Mouse (Mus musculus) liver, embryonic 16.5 days (tissue): Measurements from ENCODE around the gene Soga1. TPM values are rescaled to one million over a fixed set of nuclear protein-coding genes. Genes with fewer than 3 reads are reported as not detected.

Experiments
- ATAC-seq: fragments of 200-750 bp; cut with Nextera tagmentation; 2 replicates; pipeline ENCODE4 v1.8.0; 2017; ENCODE audit warnings: low read depth, mild to moderate bottlenecking, moderate number of reproducible peaks, moderate library complexity
- H3K27ac ChIP-seq: fragments of 300-500 bp; sonication (generic); 2 replicates; pipeline ENCODE4 v1.5.1; 2014; ENCODE audit warnings: mild to moderate bottlenecking, low read length
- H3K27me3 ChIP-seq: fragments of 300-500 bp; sonication (generic); 2 replicates; pipeline ENCODE4 v1.6.1; 2014; ENCODE audit warnings: low read depth, low read length, mixed read lengths; ENCODE audit not compliant: control insufficient read depth, insufficient read depth
- H3K36me3 ChIP-seq: fragments of 300-500 bp; sonication (generic); 2 replicates; pipeline ENCODE4 v1.6.1; 2014; ENCODE audit warnings: mild to moderate bottlenecking; ENCODE audit not compliant: control insufficient read depth, insufficient read depth
- H3K4me1 ChIP-seq: fragments of 300-500 bp; sonication (generic); 2 replicates; pipeline ENCODE4 v1.6.1; 2014; ENCODE audit warnings: low read depth, low read length, mixed read lengths; ENCODE audit not compliant: control insufficient read depth
- H3K4me2 ChIP-seq: fragments of 300-500 bp; sonication (generic); 2 replicates; pipeline ENCODE4 v1.6.1; 2014; ENCODE audit warnings: low read depth, low read length, mixed read lengths
- H3K4me3 ChIP-seq: fragments of 300-500 bp; sonication (generic); 2 replicates; pipeline ENCODE4 v1.5.1; 2014; ENCODE audit warnings: low read depth, mild to moderate bottlenecking, low read length
- H3K9ac ChIP-seq: fragments of 300-500 bp; sonication (generic); 2 replicates; pipeline ENCODE4 v1.6.1; 2014; ENCODE audit warnings: low read depth, low read length
- H3K9me3 ChIP-seq: fragments of 300-500 bp; sonication (generic); replicated peaks from 2 replicates; pipeline ENCODE4 v1.6.1; 2016; ENCODE audit warnings: low read length; ENCODE audit not compliant: control insufficient read depth
- WGBS: fragments of 180-500 bp; shearing (Covaris S2); extraction: QIAGEN DNeasy Blood & Tissue Kit; methylation state at CpG from one replicate; pipeline ENCODE4 v1.1.7; 2014; ENCODE audit not compliant: insufficient replicate concordance; 5-methylcytosine and 5-hydroxymethylcytosine counted together
- polyA plus RNA-seq: library from polyadenylated mRNA; unstranded; fragments of >200 nt; fragmentation: Nextera tagmentation; extraction: Ambion mirVana; gene quantifications from 2 replicates; pipeline ENCODE4 v1.2.1, GENCODE M21; 2015

Soga1 gene
- polyA plus RNA-seq, 1 experiment from 2014 or later, result 1.8 TPM

- WGBS, result 66% methylated on average over 11 of the region's 11 CpGs
- no peak for ATAC-seq
- Histone ChIP-seq H3K4me1 (peaks cover under 1% of the 10 kb centered on the region), H3K9me3 (no peaks in the 10 kb centered on the region), H3K4me2 (no peak overlapping the region), H3K4me3 (no peak overlapping the region), H3K27ac (no peak overlapping the region), H3K9ac (no peak overlapping the region), H3K36me3 (no peaks in the 10 kb centered on the region), H3K27me3 (no peaks in the 10 kb centered on the region)
Measured at GRCm38 (mm10) chr2:157060557-157061305, 18.3 kb downstream of the Soga1 start.

- no peaks in the 10 kb centered on the region; the same call in 1 of the 2 replicates for H3K4me1 ChIP-seq
- H3K27ac ChIP-seq, result no peak overlapping the region
- H3K9me3 ChIP-seq, result no peaks in the 10 kb centered on the region
- no peak overlapping the region for H3K4me3 ChIP-seq
- no peaks in the 10 kb centered on the region for H3K36me3 ChIP-seq
- H3K9ac ChIP-seq, result no peak overlapping the region
- no peak overlapping the region for H3K4me2 ChIP-seq
- no peaks in the 10 kb centered on the region for H3K27me3 ChIP-seq
- 79% methylated on average over 14 of the region's 14 CpGs for WGBS
- no peak for ATAC-seq
Measured at GRCm38 (mm10) chr2:157060037-157060436, 19.0 kb downstream of the Soga1 start.

DNA sequence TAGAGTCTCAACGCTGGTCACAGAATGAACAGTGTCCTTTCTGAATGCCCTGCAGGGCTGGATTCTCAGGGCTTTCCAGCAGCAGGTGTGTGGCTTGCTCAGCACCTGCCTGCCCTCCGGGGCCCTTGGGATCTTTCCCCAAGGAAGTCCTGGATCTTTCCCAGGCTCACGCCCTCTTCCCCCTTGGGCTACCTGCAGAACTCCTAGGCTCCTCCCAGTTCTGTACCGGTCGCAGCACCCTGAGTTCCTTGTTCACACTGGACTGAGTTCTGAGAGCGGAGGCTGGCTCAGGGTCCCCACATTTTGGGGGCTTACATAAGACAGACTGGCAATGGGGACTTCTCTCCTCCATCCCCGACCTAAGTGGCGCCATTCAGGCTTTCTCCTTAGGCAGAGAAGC, 19.9 kb downstream of the Soga1 start:
- Histone ChIP-seq H3K4me2 (no peak overlapping the region), H3K36me3 (no peaks in the 10 kb centered on the region), H3K9ac (no peak overlapping the region), H3K4me1 (no peaks in the 10 kb centered on the region; the same call in 1 of the 2 replicates), H3K4me3 (no peak overlapping the region), H3K9me3 (no peaks in the 10 kb centered on the region), H3K27ac (no peak overlapping the region), H3K27me3 (no peaks in the 10 kb centered on the region)
- 69% methylated on average over 8 of the region's 8 CpGs for WGBS
- no peak for ATAC-seq

GRCm38 (mm10) chr2:157058342-157058998, 20.6 kb downstream of the Soga1 start:
- H3K27ac ChIP-seq, result no peak overlapping the region
- H3K9ac ChIP-seq, result no peak overlapping the region
- H3K4me3 ChIP-seq, result no peak overlapping the region

DNA sequence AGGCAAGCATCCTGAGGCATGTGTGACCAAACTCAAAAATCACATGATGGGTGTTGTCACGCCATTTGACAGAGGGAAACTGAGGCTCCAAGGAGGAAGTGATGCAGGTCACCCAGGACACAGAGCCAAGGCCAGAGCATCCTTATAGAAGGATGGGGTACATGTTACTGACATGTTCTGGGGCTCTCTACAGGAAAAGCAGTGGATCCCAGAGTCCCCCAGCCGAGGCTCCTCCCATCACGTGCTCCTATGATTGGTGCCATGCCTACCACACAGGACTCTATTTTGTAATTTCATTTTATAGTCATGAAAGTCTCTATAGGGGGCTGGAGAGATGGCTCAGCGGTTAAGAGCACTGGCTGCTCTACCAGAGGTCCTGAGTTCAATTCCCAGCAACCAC, 21.3 kb downstream of the Soga1 start:
- Histone ChIP-seq H3K4me1 (no peaks in the 10 kb centered on the region; the same call in 1 of the 2 replicates), H3K4me3 (no peak overlapping the region), H3K36me3 (no peaks in the 10 kb centered on the region), H3K27me3 (no peaks in the 10 kb centered on the region), H3K4me2 (no peak overlapping the region), H3K9me3 (no peaks in the 10 kb centered on the region), H3K9ac (no peak overlapping the region), H3K27ac (no peak overlapping the region)
- WGBS, result 69% methylated on average over 4 of the region's 4 CpGs
- no peak for ATAC-seq

More at GRCm38 (mm10) chr2:157058342-157058998, 20.6 kb downstream of the Soga1 start:
- Histone ChIP-seq H3K4me1 (no peaks in the 10 kb centered on the region; the same call in 1 of the 2 replicates), H3K27me3 (no peaks in the 10 kb centered on the region), H3K4me2 (no peak overlapping the region), H3K36me3 (no peaks in the 10 kb centered on the region), H3K9me3 (no peaks in the 10 kb centered on the region)
- WGBS, result 36% methylated on average over 17 of the region's 18 CpGs
- ATAC-seq, result 0 out of 2 replicates have a peak, but pooled peaks have one; percentile 27

DNA sequence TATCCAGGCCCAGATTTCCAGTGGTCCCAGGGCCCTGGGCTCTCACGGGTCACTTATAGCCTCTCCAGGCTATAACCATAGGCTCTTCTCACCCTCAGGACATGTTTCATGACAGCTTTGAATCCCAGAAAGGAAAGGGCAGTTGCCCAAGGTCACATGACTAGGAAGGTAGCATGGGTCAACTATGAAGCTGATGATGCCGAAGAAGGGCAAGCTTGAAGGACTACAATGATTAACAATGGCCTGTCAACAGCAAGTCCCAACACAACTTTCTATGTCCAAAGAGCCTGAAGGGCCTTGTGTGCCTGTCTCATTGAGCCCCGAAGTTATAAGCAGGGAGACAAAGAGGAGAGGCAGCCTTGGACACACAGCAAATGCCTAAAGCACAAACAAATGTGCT, 21.9 kb downstream of the Soga1 start:
- no peaks in the 10 kb centered on the region; the same call in 1 of the 2 replicates for H3K4me1 ChIP-seq
- H3K4me2 ChIP-seq, result no peak overlapping the region
- WGBS, result 60% methylated on average over 3 of the region's 3 CpGs
- H3K9me3 ChIP-seq, result no peaks in the 10 kb centered on the region
- no peaks in the 10 kb centered on the region for H3K36me3 ChIP-seq
- no peak overlapping the region for H3K27ac ChIP-seq
- no peak for ATAC-seq
- no peak overlapping the region for H3K9ac ChIP-seq
- no peak overlapping the region for H3K4me3 ChIP-seq
- H3K27me3 ChIP-seq, result no peaks in the 10 kb centered on the region

GRCm38 (mm10) chr2:157055721-157056120, 23.3 kb downstream of the Soga1 start:
- H3K36me3 ChIP-seq, result no peaks in the 10 kb centered on the region
- ATAC-seq, result no peak
- no peak overlapping the region for H3K4me2 ChIP-seq
- WGBS, result 70% methylated on average over 6 of the region's 6 CpGs
- no peak overlapping the region for H3K9ac ChIP-seq
- no peak overlapping the region for H3K4me3 ChIP-seq
- no peak overlapping the region for H3K27ac ChIP-seq
- no peaks in the 10 kb centered on the region for H3K27me3 ChIP-seq
- no peaks in the 10 kb centered on the region; the same call in 1 of the 2 replicates for H3K4me1 ChIP-seq
- no peaks in the 10 kb centered on the region for H3K9me3 ChIP-seq

- no peak for ATAC-seq
Measured at GRCm38 (mm10) chr2:157054816-157055215, 24.2 kb downstream of the Soga1 start.

GRCm38 (mm10) chr2:157054297-157054696, 24.8 kb downstream of the Soga1 start:
- Histone ChIP-seq H3K9me3 (no peaks in the 10 kb centered on the region), H3K9ac (no peak overlapping the region)
- 56% methylated on average over 8 of the region's 8 CpGs for WGBS

More at GRCm38 (mm10) chr2:157054816-157055215, 24.2 kb downstream of the Soga1 start:
- Histone ChIP-seq H3K9ac (no peak overlapping the region), H3K4me3 (no peak overlapping the region), H3K36me3 (no peaks in the 10 kb centered on the region), H3K4me2 (no peak overlapping the region), H3K27ac (no peak overlapping the region), H3K4me1 (no peaks in the 10 kb centered on the region; the same call in 1 of the 2 replicates), H3K9me3 (no peaks in the 10 kb centered on the region), H3K27me3 (no peaks in the 10 kb centered on the region)
- WGBS, result 58% methylated on average over 5 of the region's 5 CpGs

More at GRCm38 (mm10) chr2:157054297-157054696, 24.8 kb downstream of the Soga1 start:
- H3K36me3 ChIP-seq, result no peaks in the 10 kb centered on the region
- H3K27me3 ChIP-seq, result no peaks in the 10 kb centered on the region
- no peak for ATAC-seq
- H3K4me1 ChIP-seq, result no peaks in the 10 kb centered on the region; the same call in 1 of the 2 replicates
- H3K4me3 ChIP-seq, result no peak overlapping the region
- no peak overlapping the region for H3K4me2 ChIP-seq
- no peak overlapping the region for H3K27ac ChIP-seq
